Mouse (Mus musculus): ENCODE data around the gene Kcnb1. TPM values are rescaled to one million over a fixed set of nuclear protein-coding genes. Genes with fewer than 3 reads are reported as not detected.

The Kcnb1 gene
- total RNA-seq, 1 experiment, result 1.3 TPM

DNA sequence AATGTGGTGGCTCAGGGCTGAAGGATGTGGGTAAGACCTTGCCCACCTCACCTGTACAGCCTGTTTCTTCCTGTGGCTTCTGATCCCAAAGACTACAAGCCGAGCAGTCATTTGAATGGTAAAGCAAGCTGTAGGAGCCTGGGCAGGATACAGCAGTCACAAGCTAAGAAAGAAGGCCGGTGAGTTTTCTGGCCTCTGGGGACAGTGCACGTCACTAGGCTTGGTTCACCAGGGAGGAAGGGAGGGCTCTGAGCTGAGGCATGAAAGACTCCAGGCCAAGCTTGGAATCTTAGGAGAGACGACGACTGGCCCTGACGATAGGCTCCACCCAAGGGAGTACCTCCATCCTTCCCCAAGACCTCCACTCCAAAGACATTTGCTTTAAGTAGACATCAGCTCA is 51.3 kb downstream of the Kcnb1 start:
- in situ Hi-C loops (cut with MboI; ENCODE audit: low sequenced_read_pairs in 2 of 2, unreplicated experiment in 2 of 2), result no loop called here
- Histone ChIP-seq H3K9ac (ENCODE audit: insufficient read depth, low read depth, low read length, poor library complexity, severe bottlenecking) (no peak overlapping the region), H3K36me3 (ENCODE audit: control insufficient read depth, insufficient read depth, low read length, poor library complexity, severe bottlenecking) (no peaks in the 10 kb centered on the region; the same call in 1 of the 2 replicates), H3K4me1 (ENCODE audit: control insufficient read depth in 2 of 2, insufficient read depth in 2 of 2, low read length in 2 of 2, poor library complexity in 1 of 2) (peaks cover 0 to 9% of the 10 kb centered on the region in 2 experiments; a peak in 1 of 4 replicates), H3K4me3 (ENCODE audit: insufficient read depth in 1 of 2, low read depth in 1 of 2, low read length in 2 of 2, poor library complexity in 1 of 2, severe bottlenecking in 1 of 2) (no peak overlapping the region), H3K27ac (ENCODE audit: insufficient read depth, low read depth, low read length, poor library complexity, severe bottlenecking) (no peak overlapping the region), H3K9me3 (ENCODE audit: control insufficient read depth, insufficient read depth, low read depth, low read length) (no peaks in the 10 kb centered on the region)
- no peak for TF ChIP-seq ZC3H11A (IDR thresholded peaks at IDR 0.05; ENCODE audit: borderline replicate concordance, low read depth, low read length)
- TF ChIP-seq MAFK (IDR thresholded peaks at IDR 0.05; ENCODE audit: insufficient read depth, low read depth, low read length), result no peak
- no peak for DNase-seq (ENCODE audit: low read depth, low spot score)

DNA sequence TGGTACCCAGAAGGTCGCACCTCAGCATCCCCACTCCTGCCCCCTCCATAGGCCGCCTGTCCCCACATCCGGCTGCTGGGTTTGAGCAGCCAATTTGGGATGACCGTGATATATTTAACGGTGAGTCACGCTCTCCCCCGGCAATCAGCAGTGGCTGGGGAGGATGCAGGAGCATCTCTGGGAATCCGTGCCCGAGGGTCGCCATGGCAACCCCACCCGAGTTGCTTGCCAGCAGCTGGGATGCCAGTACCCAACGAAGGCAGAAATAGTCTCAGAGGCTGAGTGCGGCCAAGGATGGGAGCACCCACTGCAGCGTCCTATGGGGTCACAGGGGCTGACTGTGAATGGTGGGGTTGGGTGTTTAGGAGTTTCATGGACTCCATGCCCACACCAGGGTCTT is 53.0 kb downstream of the Kcnb1 start:
- in situ Hi-C loops (cut with MboI; ENCODE audit: low sequenced_read_pairs in 2 of 2, unreplicated experiment in 2 of 2), result no loop called here
- TF ChIP-seq ZNF384 (IDR thresholded peaks at IDR 0.05; ENCODE audit: low read depth, low read length) (no peak), MAFK (IDR thresholded peaks at IDR 0.05; ENCODE audit: insufficient read depth, low read depth, low read length) (no peak), HCFC1 (IDR thresholded peaks at IDR 0.05; ENCODE audit: borderline replicate concordance, insufficient read depth, low read length) (no peak), ZC3H11A (IDR thresholded peaks at IDR 0.05; ENCODE audit: borderline replicate concordance, low read depth, low read length) (no peak), CHD2 (IDR thresholded peaks at IDR 0.05; ENCODE audit: low read depth, low read length) (no peak)
- H3K27ac ChIP-seq (ENCODE audit: insufficient read depth, low read depth, low read length, poor library complexity, severe bottlenecking), result no peak overlapping the region
- H3K4me1 ChIP-seq (ENCODE audit: control insufficient read depth in 2 of 2, insufficient read depth in 2 of 2, low read length in 2 of 2, poor library complexity in 1 of 2), result peaks cover 0 to 9% of the 10 kb centered on the region in 2 experiments; a peak in 1 of 4 replicates
- H3K4me3 ChIP-seq (ENCODE audit: insufficient read depth in 1 of 2, low read depth in 1 of 2, low read length in 2 of 2, poor library complexity in 1 of 2, severe bottlenecking in 1 of 2), result no peak overlapping the region
- DNase-seq (ENCODE audit: low read depth, low spot score), result no peak
- H3K9me3 ChIP-seq (ENCODE audit: control insufficient read depth, insufficient read depth, low read depth, low read length), result no peaks in the 10 kb centered on the region
- H3K36me3 ChIP-seq (ENCODE audit: control insufficient read depth, insufficient read depth, low read length, poor library complexity, severe bottlenecking), result no peaks in the 10 kb centered on the region
- H3K9ac ChIP-seq (ENCODE audit: insufficient read depth, low read depth, low read length, poor library complexity, severe bottlenecking), result no peak overlapping the region

DNA sequence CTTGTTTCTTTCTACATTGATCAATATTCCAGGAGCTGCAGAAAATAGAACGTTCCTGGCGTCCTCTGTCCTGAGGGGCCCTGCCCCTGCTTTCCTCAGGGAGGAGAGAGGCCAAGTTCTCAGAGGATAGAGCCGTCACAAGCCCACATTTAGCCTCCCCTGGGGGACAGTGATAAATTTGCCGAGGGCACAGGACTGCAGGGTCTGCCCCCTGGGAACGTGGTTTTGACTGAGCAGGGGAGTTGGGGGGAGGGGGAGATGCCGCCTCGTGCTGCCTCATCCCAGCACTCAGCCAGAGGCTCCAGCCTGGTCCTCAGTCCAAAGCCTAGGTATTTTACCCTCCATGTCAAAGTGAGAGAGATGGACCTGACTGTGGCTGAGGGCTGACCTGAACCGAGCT is 57.9 kb downstream of the Kcnb1 start:
- H3K9ac ChIP-seq (ENCODE audit: insufficient read depth, low read depth, low read length, poor library complexity, severe bottlenecking), result no peak overlapping the region
- in situ Hi-C loops (cut with MboI; ENCODE audit: low sequenced_read_pairs in 2 of 2, unreplicated experiment in 2 of 2), result no loop called here
- no peak overlapping the region for H3K27ac ChIP-seq (ENCODE audit: insufficient read depth, low read depth, low read length, poor library complexity, severe bottlenecking)
- H3K36me3 ChIP-seq (ENCODE audit: control insufficient read depth, insufficient read depth, low read length, poor library complexity, severe bottlenecking), result no peaks in the 10 kb centered on the region
- H3K4me3 ChIP-seq (ENCODE audit: insufficient read depth in 1 of 2, low read depth in 1 of 2, low read length in 2 of 2, poor library complexity in 1 of 2, severe bottlenecking in 1 of 2), result no peak overlapping the region
- H3K4me1 ChIP-seq (ENCODE audit: control insufficient read depth in 2 of 2, insufficient read depth in 2 of 2, low read length in 2 of 2, poor library complexity in 1 of 2), result peaks cover 0 to 20% of the 10 kb centered on the region in 2 experiments; a peak in 3 of 4 replicates
- no peak for DNase-seq (ENCODE audit: low read depth, low spot score)
- no peaks in the 10 kb centered on the region for H3K9me3 ChIP-seq (ENCODE audit: control insufficient read depth, insufficient read depth, low read depth, low read length)
- TF ChIP-seq MAFK (IDR thresholded peaks at IDR 0.05; ENCODE audit: insufficient read depth, low read depth, low read length) (no peak), ZNF384 (IDR thresholded peaks at IDR 0.05; ENCODE audit: low read depth, low read length) (no peak), ZC3H11A (IDR thresholded peaks at IDR 0.05; ENCODE audit: borderline replicate concordance, low read depth, low read length) (no peak), HCFC1 (IDR thresholded peaks at IDR 0.05; ENCODE audit: borderline replicate concordance, insufficient read depth, low read length) (no peak), CHD2 (IDR thresholded peaks at IDR 0.05; ENCODE audit: low read depth, low read length) (no peak)

DNA sequence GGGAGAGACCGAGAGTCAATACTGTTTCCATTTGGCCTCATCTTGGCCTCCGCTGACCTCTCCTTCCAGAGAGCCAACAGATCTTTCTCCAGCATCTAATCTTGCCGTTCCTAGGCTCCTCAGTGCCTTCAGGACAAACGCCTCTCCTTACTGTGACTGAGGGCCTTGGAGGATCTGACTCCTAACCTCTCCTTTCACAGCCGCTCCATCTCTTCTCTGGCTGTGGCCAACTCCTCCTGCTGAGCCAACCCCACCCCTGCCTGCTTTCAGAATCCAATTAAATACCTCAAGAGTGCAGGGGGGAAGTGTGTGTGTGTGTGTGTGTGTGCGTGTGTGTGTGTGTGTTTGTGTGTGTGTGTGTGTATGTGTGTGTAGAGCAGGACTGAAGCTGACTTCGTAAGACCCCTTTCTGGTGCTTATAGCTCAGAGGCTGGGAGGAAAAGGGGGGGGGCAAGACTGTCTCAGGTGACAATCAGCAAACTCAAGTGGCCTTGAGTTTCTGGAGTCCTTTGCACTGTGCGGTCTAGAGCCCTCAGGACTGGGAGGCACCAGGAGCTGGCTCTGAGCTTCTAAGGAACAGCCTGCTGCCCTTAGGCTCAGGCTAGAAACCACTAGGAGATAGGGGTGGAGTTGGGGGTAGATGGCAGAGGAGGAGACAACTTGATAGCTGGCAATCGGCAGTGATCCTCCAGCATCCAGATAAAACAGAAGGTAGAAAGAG is 59.7 kb downstream of the Kcnb1 start:
- Histone ChIP-seq H3K9me3 (ENCODE audit: control insufficient read depth, insufficient read depth, low read depth, low read length) (no peaks in the 10 kb centered on the region), H3K4me3 (ENCODE audit: insufficient read depth in 1 of 2, low read depth in 1 of 2, low read length in 2 of 2, poor library complexity in 1 of 2, severe bottlenecking in 1 of 2) (peak overlapping the region in 1 of 2 experiments; percentile 43; a peak in 1 of 4 replicates), H3K4me1 (ENCODE audit: control insufficient read depth in 2 of 2, insufficient read depth in 2 of 2, low read length in 2 of 2, poor library complexity in 1 of 2) (peaks cover 0 to 21% of the 10 kb centered on the region in 2 experiments; a peak in 3 of 4 replicates), H3K27ac (ENCODE audit: insufficient read depth, low read depth, low read length, poor library complexity, severe bottlenecking) (no peak overlapping the region; the same call in 1 of the 2 replicates), H3K36me3 (ENCODE audit: control insufficient read depth, insufficient read depth, low read length, poor library complexity, severe bottlenecking) (no peaks in the 10 kb centered on the region), H3K9ac (ENCODE audit: insufficient read depth, low read depth, low read length, poor library complexity, severe bottlenecking) (no peak overlapping the region)
- DNase-seq (ENCODE audit: low read depth, low spot score), result no peak
- in situ Hi-C loops (cut with MboI; ENCODE audit: low sequenced_read_pairs in 2 of 2, unreplicated experiment in 2 of 2), result no loop called here
- no peak for TF ChIP-seq ZC3H11A (IDR thresholded peaks at IDR 0.05; ENCODE audit: borderline replicate concordance, low read depth, low read length)
- TF ChIP-seq ZNF384 (IDR thresholded peaks at IDR 0.05; ENCODE audit: low read depth, low read length), result no peak
- TF ChIP-seq CHD2 (IDR thresholded peaks at IDR 0.05; ENCODE audit: low read depth, low read length), result no peak
- no peak for TF ChIP-seq MAFK (IDR thresholded peaks at IDR 0.05; ENCODE audit: insufficient read depth, low read depth, low read length)

Measured in ES-E14 (cell line).